Mouse (Mus musculus): ENCODE measurements around the gene Abhd14a.
"Not testable (repeated sequence)": the region's sequence is repeated elsewhere in the genome, so short reads cannot be mapped to it uniquely, and the experiment has no call there.

Gene Abhd14a

DNA sequence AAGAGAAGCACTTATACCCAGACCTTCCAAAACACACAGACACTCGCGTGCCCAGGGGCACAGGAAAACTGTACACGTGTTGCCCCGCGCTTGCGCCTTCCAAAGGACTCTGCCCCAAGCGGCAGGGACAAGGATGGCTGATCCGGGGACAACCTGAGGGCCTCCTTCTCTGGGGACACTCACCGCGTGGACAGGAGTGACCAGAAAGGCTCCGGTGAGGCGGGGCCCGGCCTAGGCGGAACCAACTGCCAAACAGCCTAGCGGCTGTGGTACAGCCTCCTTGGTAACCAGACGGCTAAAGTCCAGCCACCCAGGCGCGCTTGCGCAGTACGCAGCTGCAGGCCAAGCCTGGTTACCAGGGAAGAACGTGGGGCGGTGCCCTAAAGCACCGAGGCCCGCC lies at the start of gene Abhd14a, which contains the start of gene Abhd14b:
Abhd14a (minus strand) TSS at position 331 of the 400 bp plus-strand sequence.
Abhd14b (plus strand) TSS at position 112 of the 400 bp plus-strand sequence.
- DNase-seq (ENCODE audit: low spot score in 2 of 2) = peak; percentile 67 to 88

DNA sequence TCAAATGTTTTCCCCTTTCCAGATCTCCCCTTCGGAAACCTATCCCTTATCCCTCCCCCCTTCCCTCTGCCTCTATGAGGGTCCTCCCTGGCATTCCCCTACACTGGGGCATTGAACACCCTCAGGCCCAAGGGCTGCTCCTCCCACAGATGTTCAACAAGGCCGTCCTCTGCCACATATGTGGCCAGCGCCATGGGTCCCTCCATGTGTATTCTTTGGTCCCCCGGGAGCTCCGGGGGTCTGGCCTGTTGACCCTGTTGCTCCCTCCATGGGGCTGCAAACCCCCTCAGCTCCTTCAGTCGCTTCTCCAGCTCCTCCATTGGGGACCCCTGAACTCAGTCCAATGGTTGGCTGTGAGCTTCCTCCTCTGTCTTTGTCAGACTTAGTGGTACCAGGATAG lies 40.1 kb upstream of the Abhd14a start:
- not testable (repeated sequence) for DNase-seq (ENCODE audit: low spot score in 2 of 2)

DNA sequence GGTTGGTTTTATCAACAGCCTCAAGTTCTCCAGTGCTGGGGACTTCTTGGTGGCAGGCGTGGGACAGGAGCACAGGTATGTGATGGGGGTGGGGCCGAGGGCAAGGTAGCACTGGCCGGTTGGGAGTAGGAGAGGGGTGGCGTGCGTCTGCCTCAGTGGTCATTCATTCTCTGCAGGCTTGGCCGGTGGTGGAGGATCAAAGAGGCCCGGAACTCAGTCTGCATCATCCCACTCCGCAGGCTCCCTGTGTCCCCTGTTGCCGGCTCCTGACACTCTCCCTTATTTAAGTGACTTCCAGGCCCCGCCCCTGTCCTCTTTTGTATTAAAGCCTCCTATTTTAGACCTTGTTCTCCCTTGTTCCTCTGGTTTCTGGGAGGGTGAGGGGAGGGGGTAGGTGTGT lies 37.6 kb upstream of the Abhd14a start:
- DNase-seq (ENCODE audit: low spot score in 2 of 2) = no peak

DNA sequence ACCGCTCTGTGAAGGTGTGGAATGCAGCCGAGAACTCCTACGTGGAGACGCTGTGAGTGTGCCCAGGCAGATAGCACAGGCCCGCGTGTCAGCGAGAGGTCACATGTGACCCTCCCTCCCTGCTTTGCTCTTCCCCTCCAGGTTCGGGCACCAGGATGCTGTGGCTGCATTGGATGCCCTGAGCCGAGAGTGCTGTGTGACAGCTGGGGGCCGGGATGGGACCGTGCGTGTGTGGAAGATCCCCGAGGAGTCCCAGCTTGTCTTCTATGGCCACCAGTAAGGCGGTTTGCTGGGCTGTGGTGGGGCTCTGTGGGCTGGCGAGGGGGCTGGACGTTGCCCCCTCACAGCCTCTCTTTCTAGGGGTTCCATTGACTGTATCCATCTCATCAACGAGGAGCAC lies 36.1 kb upstream of the Abhd14a start:
- DNase-seq (ENCODE audit: low spot score in 2 of 2) = no peak

DNA sequence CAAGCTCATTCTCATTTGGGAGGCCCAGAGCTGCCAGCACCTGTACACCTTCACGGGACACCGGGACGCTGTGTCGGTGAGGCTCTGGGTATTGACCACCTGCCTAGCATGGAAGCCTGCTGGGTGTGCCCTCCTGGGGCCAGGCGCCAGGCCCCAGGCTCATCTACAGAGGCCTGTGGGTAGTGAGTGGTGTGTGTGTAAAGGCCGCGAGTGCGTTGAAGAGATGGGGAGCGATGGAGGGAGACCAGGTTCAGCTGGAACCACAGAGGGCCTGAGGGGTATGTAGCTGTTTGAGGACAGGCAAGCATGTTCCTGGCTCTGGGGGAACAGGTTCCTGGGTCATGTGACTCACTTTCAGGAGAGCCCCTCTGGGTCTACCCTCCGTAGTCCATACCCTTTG lies 35.7 kb upstream of the Abhd14a start:
- no peak for DNase-seq (ENCODE audit: low spot score in 2 of 2)

DNA sequence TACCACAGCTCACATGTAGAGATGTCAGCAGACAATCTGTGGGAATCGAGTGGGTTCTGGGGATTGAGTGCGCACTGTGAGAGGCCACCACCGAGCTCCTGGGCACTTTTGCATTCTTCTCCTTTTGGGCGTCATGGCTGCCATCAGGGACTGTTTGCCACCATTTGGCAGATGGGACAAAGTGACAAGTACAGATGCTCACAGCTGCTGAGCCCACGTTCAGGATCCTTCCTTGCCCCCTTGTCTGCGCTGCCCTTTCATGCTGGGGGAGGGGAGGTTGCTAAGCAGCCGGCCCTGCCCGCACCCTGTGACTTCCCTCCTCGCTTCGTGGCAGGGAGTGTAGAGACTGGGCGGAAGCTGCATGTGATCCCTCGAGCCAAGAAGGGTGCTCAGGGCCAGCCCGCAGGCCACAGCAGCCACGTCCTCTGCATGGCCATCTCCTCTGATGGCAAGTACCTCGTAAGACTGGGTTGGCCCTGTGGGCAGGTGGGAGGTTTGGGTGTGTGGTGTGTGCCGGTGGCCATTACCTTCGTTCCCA lies 35.2 kb upstream of the Abhd14a start:
- no peak for DNase-seq (ENCODE audit: low spot score in 2 of 2)

DNA sequence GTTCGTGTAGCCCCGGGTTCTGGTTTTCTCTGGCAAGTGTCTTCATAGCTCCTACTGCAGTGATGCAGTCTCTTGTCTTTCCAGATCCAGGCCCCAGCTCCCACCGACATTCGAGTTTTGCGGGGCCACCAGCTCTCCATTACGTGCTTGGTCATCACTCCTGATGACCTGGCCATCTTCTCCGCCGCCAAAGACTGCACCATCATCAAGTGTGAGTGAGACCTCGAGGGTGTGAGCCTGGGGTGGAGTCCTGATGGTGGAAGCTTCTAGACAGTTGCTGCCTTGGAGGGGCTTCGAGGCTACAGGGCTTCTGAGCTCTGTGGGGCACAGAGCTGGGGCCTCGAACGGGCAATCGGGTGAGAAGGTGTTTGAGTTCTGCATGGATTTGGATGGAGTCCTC lies 34.2 kb upstream of the Abhd14a start:
- DNase-seq (ENCODE audit: low spot score in 2 of 2) = no peak

DNA sequence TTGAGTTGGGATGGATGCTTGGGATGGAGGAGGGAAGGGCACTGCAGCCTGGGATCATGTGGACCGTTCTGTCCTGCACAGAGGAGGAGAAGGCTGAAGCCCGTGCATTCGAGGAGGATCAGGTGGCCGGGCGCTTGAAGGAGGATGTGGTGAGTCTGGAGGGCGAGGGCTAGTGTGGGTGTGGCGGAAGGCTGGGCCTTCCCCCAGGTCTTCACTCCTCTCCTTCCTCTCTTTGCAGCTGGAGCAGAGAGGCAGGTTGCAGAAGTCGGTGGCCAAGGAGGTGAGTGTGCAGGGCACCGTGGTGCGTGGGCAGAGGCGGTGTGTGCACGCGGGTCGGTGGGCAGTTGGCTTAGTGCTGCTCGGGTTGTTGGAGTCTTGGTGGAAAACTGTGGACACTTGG lies 33.6 kb upstream of the Abhd14a start:
- DNase-seq (ENCODE audit: low spot score in 2 of 2) = no peak

DNA sequence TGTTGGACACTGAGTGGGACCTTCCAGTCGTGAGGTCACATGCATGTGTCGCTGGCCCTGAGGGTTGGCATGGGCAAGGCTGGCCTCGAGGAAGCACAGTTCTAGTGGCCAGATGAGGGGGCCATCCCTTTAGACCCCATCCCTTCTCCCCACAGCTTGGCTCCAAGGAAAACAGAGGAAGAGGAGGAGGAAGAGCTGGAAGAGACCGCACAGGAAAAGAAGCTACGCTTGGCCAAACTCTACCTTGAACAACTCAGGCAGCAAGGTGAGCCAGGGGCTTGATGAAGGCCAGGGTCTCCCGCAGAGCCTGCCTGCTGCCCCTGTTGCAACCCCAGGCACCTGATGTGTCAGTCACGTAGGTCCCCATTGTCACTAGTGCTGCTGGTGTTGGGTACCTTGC lies 33.1 kb upstream of the Abhd14a start:
- DNase-seq (ENCODE audit: low spot score in 2 of 2) = no peak

DNA sequence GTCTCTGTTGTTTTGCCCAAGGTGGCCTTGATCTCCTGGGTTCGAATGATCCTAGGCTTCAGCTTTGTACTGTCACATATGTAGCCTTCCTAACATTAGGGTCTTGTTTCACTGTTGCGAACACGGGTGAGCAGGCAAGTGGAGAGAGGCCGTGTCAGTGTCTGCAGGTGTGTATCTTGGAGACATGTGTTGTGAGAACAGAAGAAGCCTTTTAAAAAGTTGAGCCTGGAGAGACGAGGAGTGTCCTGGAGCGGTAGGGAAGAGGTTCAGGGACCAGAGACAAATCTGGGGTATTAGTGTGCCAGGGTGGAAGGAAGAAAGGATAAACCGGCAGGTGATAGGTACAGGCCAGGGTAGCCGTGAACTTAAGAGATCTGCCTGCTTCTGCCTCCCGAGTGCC lies 30.6 kb upstream of the Abhd14a start:
- DNase-seq (ENCODE audit: low spot score in 2 of 2) = peak in 1 of 2 experiments; percentile 15

DNA sequence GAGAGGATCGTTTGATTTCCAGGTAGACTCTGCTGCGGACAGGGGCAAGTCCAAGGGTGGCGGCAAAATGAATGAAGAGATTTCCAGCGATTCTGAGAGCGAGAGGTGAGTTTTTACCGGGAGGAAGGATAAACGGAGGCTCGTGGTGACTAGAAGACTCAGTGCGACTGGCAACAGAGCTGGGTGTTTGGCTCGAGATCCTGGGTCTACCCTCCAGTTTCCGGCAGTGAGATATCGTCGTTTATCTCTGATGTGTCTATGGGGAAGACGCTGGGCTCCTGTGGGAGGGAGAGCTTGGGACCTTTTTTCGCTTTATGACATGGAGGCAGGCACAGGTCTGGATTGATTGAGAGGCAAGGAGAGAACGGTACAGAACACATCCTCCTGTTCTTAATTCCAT lies 30.2 kb upstream of the Abhd14a start:
- DNase-seq (ENCODE audit: low spot score in 2 of 2) = peak in 1 of 2 experiments; percentile 16

DNA sequence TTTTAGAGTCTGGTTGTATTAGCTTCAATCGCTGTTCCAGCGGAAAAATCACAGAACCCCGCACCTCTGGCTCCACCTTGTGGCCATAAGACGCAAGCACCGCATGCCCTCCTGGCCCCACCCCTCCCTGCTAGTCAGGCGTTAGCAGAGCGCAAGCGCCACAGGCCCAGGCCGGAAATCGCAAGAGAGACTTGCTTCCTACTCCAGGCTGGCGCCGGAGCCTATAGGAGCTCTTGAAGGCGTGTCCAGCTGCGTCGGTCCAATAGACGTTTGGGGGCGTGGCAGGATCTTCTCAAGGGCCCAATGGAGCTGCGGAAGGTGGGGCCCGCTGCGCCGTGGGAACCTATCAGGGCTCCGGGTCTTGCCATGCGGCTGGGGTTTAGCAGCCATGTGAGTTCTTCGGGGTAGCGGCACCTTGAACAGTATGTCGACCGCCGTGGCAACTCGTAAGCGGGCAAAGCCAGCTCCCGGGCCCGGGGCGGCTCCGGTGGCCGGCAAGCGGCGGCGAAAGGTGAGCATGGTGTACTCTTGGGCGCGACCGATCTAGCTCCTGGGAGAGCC lies 29.5 kb upstream of the Abhd14a start, which contains the start of gene Parp3:
Parp3 (minus strand) TSS at position 26 of the 561 bp plus-strand sequence.
- DNase-seq (ENCODE audit: low spot score in 2 of 2) = peak; percentile 97 to 99

DNA sequence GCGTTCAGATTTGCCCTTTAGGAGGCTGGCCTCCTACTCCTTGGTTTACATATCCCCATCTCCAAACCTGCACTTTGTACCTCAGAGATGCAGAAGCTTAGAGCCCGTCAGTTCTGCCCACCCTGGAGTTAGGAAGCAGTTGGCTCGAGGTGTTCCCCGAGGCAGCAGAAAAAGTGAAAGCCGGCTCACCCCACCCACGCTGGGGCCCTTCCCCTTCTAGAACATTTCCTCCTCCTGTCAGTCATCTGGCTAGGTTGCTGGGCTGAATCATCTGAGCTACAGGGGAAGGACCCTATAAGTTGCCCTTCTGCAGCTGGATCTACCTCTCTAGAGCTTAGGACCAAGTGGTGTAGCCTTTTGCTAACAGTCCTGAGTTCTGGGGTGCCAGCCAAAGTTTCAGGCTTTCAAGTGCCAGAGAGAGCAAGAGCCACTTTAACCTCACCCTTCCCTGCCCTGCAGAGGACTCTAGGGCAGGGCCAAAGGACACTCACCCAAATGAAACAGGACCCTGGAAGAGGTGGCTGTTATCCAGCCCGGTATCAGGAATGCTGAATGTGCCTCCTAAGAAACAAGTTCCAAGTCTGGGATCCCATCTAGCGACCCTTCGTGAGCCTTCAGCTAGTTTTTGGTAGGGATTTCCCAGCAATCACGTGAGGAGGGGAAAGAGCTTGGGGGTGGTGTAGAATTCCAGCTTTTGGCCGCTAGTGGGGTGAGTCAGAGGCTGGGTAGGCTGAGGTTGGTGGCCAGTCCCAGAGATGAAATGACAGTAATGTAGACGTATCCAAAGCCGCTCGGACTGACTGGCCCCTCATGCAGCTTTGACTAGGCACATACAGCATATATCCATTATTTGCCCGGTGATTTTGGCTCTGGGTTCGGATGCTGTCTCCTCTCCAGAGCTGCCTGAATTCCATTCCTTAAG lies 28.8 kb upstream of the Abhd14a start:
- DNase-seq (ENCODE audit: low spot score in 2 of 2) = peak in 1 of 2 experiments; percentile 20

DNA sequence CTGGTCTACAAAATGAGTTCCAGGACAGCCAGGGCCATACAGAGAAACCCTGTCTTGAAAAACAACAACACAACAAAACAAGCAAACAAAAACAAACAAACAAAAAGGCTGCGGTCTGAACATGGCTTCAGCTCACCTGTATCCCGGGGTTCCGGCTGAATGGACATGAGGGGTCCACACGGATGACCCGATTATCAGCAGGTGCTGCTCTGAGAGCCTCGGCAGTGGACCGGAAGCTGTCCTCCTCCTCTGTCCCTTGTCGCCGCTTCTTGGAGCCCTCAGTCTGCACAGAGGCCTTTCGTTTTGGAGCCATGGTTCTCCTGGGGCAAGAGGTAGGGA lies 28.2 kb upstream of the Abhd14a start, which contains the start of gene Rrp9:
Rrp9 (plus strand) TSS at position 301 of the 339 bp plus-strand sequence.
- no peak for DNase-seq (ENCODE audit: low spot score in 2 of 2)

DNA sequence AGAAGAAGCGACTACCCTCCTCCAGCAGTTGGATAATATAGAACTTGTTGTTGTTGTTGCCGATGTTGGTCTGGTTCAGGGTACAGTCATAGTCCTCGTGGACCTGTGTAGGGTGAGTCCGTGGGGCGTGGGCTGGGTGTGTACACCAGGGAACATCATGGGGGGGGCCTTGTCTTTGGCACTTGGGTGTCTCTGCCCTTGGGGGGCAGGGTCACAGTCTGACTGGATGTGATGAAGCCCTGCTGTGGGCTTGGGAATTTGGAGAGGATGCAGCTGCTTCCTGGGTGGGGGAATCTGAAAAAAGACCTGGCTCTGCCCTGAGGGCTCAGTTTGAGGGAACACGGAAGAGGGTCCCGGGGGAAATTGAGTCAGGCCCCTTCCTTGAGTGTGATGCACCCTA lies 27.6 kb upstream of the Abhd14a start:
- DNase-seq (ENCODE audit: low spot score in 2 of 2) = peak in 1 of 2 experiments; percentile 15

DNA sequence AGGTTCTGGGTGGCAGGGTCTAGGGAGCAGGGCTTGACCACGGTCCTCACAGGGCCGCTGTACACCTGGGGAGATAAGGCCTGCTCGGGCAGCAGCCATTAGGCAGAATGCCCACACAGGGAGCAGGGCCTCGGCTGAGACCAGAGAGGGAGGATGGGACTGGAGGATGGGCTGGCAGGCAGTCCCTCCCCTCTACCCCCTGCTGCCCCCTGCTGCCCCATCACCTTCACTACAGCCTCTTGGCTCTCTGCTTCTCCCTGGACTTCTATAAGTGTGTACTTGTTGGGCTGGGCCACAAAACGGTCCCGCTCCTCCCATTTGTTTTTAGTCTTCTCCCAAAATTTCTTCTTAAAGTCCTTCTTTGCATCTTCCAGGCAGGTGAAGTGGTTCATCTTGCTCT lies 27.0 kb upstream of the Abhd14a start:
- peak; percentile 43 to 74 for DNase-seq (ENCODE audit: low spot score in 2 of 2)

DNA sequence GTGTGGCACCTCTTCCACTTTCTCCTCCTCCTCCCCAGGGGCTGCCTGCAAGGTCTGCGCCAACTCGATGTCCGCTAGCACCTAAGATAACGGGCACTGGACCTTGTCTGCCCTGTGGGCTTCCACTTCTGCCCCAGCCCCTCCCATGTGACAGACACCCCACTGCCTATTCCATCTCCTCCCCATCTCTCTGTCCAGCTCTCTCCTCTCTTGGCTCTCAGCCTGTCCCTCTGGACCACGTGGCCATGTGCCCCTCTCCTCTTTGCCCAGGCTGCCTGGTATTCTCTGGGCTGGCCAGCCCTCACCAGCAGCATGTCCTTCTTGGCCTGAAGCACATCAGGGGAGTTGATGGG lies 26.3 kb upstream of the Abhd14a start:
- peak in 1 of 2 experiments; percentile 26 for DNase-seq (ENCODE audit: low spot score in 2 of 2)

DNA sequence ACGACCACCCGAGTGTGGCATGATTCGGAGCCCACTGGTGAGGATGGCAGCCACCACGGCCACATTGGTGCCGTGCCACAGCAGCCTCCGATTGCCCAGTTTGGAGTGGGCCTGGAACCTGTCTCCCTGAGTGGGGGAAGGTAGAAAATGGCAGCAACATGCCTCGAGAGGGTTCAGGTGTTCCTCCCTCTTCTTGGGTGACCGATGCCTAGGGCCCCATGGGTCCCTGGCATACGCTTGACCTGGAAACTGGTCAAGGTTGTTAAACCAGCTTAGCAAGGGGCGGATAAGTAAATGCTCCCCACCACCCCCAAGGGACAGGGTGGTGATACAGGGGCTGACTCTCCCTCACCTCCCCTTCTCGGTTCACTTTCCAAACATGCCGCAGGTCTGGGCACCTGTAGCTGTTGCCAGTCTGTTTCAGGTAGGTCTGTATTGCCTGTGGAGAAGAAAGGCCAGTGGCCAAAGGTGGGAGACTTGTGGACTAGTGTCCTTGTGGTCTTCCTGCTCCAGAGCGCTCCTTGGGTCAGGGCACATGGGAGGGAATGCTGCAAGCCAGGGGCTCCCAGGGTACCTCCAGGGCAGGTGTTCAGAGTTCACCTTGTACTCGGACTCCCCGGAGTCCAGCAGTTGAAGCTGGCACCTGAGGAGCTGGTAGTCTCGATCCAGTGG lies 25.7 kb upstream of the Abhd14a start:
- no peak for DNase-seq (ENCODE audit: low spot score in 2 of 2)

DNA sequence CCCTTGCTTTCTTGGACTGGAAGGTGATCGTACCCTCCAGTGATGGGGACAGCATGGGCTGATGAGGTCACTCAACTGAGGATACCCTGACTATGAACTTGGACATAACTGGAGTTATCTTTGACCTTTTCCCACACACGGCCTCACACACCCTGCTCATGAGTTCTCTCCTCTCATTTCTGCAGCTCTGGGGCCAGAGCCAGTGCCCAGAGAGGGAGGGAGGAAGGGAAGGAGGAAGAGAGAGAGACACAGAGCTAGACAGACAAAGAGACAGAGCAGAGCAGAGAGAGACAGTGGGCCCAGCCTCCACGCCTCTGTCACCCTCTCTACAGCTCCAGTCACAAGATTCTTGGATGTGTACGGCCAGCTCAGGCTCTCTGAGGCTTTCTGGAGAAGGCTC lies 24.8 kb upstream of the Abhd14a start:
- peak in 1 of 2 experiments; percentile 16 for DNase-seq (ENCODE audit: low spot score in 2 of 2)

DNA sequence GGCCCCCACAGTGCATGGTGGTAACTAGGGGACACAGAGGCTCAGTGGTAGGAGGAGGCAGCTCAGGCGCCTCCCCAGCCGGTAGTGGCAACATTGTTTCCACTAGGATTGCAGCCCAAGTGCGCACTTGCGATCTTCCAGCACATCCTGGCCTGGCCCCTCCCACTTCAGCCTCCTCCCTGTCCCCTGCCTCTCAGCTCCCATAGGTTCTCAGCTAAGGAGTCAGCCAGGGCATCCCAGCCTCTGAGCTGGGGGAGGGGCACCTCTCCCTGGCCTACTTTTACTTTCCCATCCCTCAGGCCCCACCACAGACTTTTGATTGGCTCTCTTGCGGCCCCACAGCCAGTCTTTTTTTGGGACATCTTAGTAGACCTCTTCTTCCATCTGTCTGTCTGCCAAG lies 24.4 kb upstream of the Abhd14a start:
- DNase-seq (ENCODE audit: low spot score in 2 of 2) = peak in 1 of 2 experiments; percentile 19

DNA sequence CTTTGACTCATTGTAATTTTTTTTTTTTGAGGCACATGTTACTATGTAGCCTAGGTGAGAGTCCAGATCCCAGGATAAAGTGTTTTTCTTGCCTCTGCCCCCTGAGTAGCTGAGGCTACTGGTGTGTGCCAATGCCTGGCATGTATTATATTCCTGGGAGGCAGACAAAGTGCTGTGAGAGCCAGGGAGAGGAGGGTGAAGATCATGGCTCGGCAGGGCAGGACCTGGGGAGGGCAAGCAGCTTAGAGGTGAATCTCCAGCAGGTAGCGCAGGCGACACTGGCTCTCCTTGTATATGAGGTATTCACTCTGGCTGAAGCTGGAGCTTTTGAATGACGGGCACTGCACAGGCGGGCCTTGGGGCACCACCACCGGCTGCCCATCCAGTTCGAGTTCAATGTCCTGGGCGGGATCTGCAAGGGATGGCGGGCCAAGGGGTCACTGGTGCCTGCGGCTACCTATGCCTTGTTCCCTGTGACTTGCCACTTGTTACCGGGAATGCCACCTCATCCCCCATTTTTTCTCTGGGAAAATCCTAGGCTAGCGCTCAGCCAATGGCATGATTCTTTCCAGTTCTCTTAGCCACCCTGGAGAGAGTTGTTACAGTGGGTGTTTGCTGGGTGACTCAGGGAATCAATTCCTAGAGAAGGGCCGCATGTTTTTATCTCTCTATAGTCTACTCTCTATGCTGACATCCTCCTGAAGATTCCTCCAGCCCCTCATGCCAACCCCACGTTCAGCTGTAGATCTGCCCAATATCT lies 23.7 kb upstream of the Abhd14a start:
- peak in 1 of 2 experiments; percentile 17 for DNase-seq (ENCODE audit: low spot score in 2 of 2)

All from cerebellum, postnatal 4 days (tissue).